Mouse (Mus musculus): ENCODE results near the gene Hoxa2.

GRCm38 (mm10) chr6:52177806-52178205 is 13.2 kb upstream of the Hoxa2 start:
- no peak for TF ChIP-seq CTCF (IDR thresholded peaks at IDR 0.05; ENCODE audit: control insufficient read depth, insufficient read depth, insufficient read length)
- no peak for TF ChIP-seq FOSL1 (IDR thresholded peaks at IDR 0.05; ENCODE audit: insufficient read depth, low read length, poor library complexity, severe bottlenecking)
- TF ChIP-seq USF1 (IDR thresholded peaks at IDR 0.05; ENCODE audit: low read depth) = no peak
- no peak for TF ChIP-seq CEBPB (IDR thresholded peaks at IDR 0.05; ENCODE audit: low read depth)
- no peak for TF ChIP-seq MYOD1 (IDR thresholded peaks at IDR 0.05; ENCODE audit: control insufficient read depth, insufficient read length, low read depth)
- TF ChIP-seq MYOG (IDR thresholded peaks at IDR 0.05; ENCODE audit: control insufficient read depth, extremely low read depth, insufficient read length) = no peak
